Mouse (Mus musculus): ENCODE results near the gene Ppox. TPM values are rescaled to one million over a fixed set of nuclear protein-coding genes. Genes with fewer than 3 reads are reported as not detected.

Gene Ppox
- polyA plus RNA-seq, 1 experiment from 2014 or later = 64.9 TPM

- Histone ChIP-seq H3K27me3 (no peaks in the 10 kb centered on the region), H3K4me1 (peaks cover 22% of the 10 kb centered on the region), H3K4me3 (peak overlapping the region; percentile 28; the same call in 1 of the 2 replicates), H3K4me2 (peak overlapping the region; percentile 59), H3K27ac (peak overlapping the region; percentile 93), H3K9ac (no peak overlapping the region), H3K36me3 (peaks cover 19% of the 10 kb centered on the region), H3K9me3 (no peaks in the 10 kb centered on the region)
- peak; percentile 79 for ATAC-seq (ENCODE audit: insufficient number of reproducible peaks, insufficient read depth, low FRiP score, low TSS enrichment, low read depth)
- 4% methylated on average over 2 of the region's 2 CpGs for WGBS
Measured at GRCm38 (mm10) chr1:171263185-171263611, 17.8 kb downstream of the Ppox start.

GRCm38 (mm10) chr1:171262594-171263130, 18.3 kb downstream of the Ppox start:
- 2% methylated on average over 8 of the region's 8 CpGs for WGBS
- peaks cover 26% of the 10 kb centered on the region for H3K4me1 ChIP-seq
- H3K27ac ChIP-seq = peak overlapping the region; percentile 93
- peak overlapping the region; percentile 28 for H3K4me3 ChIP-seq
- H3K9ac ChIP-seq = 0 out of 2 replicates have a peak overlapping the region, but pooled peaks have one; percentile 46
- H3K9me3 ChIP-seq = no peaks in the 10 kb centered on the region
- peak overlapping the region; percentile 59 for H3K4me2 ChIP-seq
- H3K27me3 ChIP-seq = no peaks in the 10 kb centered on the region
- peaks cover 24% of the 10 kb centered on the region for H3K36me3 ChIP-seq
- peak; percentile 77 for ATAC-seq (ENCODE audit: insufficient number of reproducible peaks, insufficient read depth, low FRiP score, low TSS enrichment, low read depth)

GRCm38 (mm10) chr1:171260316-171260715, 20.7 kb downstream of the Ppox start:
- Histone ChIP-seq H3K4me1 (peaks cover 26% of the 10 kb centered on the region), H3K9ac (no peak overlapping the region), H3K27me3 (no peaks in the 10 kb centered on the region), H3K9me3 (no peaks in the 10 kb centered on the region), H3K27ac (no peak overlapping the region), H3K36me3 (peaks cover 45% of the 10 kb centered on the region), H3K4me3 (no peak overlapping the region), H3K4me2 (no peak overlapping the region)
- 80% methylated on average over 3 of the region's 3 CpGs for WGBS
- ATAC-seq (ENCODE audit: insufficient number of reproducible peaks, insufficient read depth, low FRiP score, low TSS enrichment, low read depth) = no peak

DNA sequence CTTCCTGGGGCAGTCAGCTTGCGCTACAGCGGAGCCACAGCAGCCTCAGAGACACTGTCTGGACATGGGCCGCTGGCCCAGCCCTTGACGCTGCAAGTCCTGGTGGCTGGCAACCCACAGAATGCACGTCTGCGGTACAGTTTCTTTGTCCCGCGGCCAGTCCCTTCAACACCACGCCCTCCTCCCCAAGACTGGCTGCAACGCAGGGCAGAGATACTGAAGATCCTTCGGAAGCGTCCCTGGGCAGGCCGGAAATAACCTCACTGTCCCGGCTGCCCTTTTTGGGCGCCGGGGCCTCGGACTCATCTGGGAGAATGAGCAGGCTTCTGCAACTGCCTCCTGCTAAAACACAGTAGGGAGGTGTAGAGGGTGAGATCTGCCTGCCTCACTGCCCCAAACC, 22.1 kb downstream of the Ppox start:
- Histone ChIP-seq H3K36me3 (peaks cover 56% of the 10 kb centered on the region), H3K4me1 (peaks cover 27% of the 10 kb centered on the region), H3K4me2 (no peak overlapping the region), H3K27me3 (no peaks in the 10 kb centered on the region), H3K9ac (no peak overlapping the region), H3K9me3 (no peaks in the 10 kb centered on the region), H3K4me3 (no peak overlapping the region), H3K27ac (no peak overlapping the region)
- 88% methylated on average over 17 of the region's 17 CpGs for WGBS
- no peak for ATAC-seq (ENCODE audit: insufficient number of reproducible peaks, insufficient read depth, low FRiP score, low TSS enrichment, low read depth)

GRCm38 (mm10) chr1:171257781-171258180, 23.2 kb downstream of the Ppox start:
- Histone ChIP-seq H3K36me3 (peaks cover 67% of the 10 kb centered on the region), H3K4me3 (no peak overlapping the region), H3K4me2 (no peak overlapping the region), H3K9me3 (no peaks in the 10 kb centered on the region), H3K4me1 (peaks cover 32% of the 10 kb centered on the region), H3K27me3 (no peaks in the 10 kb centered on the region), H3K9ac (no peak overlapping the region), H3K27ac (no peak overlapping the region)
- whole genome bisulfite sequencing = 86% methylated on average over 9 of the region's 9 CpGs
- no peak for ATAC-seq (ENCODE audit: insufficient number of reproducible peaks, insufficient read depth, low FRiP score, low TSS enrichment, low read depth)

- no peak overlapping the region for H3K4me2 ChIP-seq
- 72% methylated on average over 15 of the region's 15 CpGs for WGBS
- H3K9ac ChIP-seq = no peak overlapping the region
- no peak overlapping the region for H3K27ac ChIP-seq
- H3K4me1 ChIP-seq = peaks cover 32% of the 10 kb centered on the region
- H3K9me3 ChIP-seq = no peaks in the 10 kb centered on the region
- ATAC-seq (ENCODE audit: insufficient number of reproducible peaks, insufficient read depth, low FRiP score, low TSS enrichment, low read depth) = no peak
- H3K4me3 ChIP-seq = no peak overlapping the region
- H3K36me3 ChIP-seq = peaks cover 67% of the 10 kb centered on the region
- H3K27me3 ChIP-seq = no peaks in the 10 kb centered on the region
Measured at GRCm38 (mm10) chr1:171256937-171257548, 23.9 kb downstream of the Ppox start.

GRCm38 (mm10) chr1:171256095-171256818, 24.7 kb downstream of the Ppox start:
- H3K9me3 ChIP-seq = no peaks in the 10 kb centered on the region
- peaks cover 34% of the 10 kb centered on the region for H3K4me1 ChIP-seq
- no peak overlapping the region for H3K9ac ChIP-seq
- H3K4me3 ChIP-seq = no peak overlapping the region
- no peak overlapping the region for H3K4me2 ChIP-seq
- WGBS = 90% methylated on average over 24 of the region's 24 CpGs
- no peak overlapping the region for H3K27ac ChIP-seq
- no peak for ATAC-seq (ENCODE audit: insufficient number of reproducible peaks, insufficient read depth, low FRiP score, low TSS enrichment, low read depth)
- H3K36me3 ChIP-seq = peaks cover 67% of the 10 kb centered on the region
- no peaks in the 10 kb centered on the region for H3K27me3 ChIP-seq

DNA sequence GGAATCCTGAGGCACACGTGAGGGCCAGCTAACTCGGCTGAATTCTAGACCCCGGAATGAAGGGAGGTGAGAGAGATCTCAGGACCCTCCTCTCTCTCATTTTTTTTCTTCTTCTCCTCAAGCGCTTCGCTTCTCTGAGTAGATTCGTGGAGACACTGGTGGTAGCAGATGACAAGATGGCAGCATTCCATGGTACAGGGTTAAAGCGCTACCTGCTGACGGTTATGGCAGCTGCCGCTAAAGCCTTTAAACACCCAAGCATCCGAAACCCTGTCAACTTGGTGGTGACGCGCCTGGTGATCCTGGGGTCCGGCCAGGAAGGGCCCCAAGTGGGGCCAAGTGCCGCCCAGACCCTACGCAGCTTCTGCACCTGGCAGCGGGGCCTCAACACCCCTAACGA, 28.6 kb downstream of the Ppox start:
- Histone ChIP-seq H3K27ac (peak overlapping the region; percentile 96), H3K4me2 (peak overlapping the region; percentile 84), H3K4me1 (peaks cover 65% of the 10 kb centered on the region), H3K9me3 (no peaks in the 10 kb centered on the region), H3K27me3 (no peaks in the 10 kb centered on the region), H3K36me3 (peaks cover 41% of the 10 kb centered on the region), H3K4me3 (peak overlapping the region; percentile 52), H3K9ac (peak overlapping the region; percentile 73)
- no peak for ATAC-seq (ENCODE audit: insufficient number of reproducible peaks, insufficient read depth, low FRiP score, low TSS enrichment, low read depth)
- 33% methylated on average over 17 of the region's 17 CpGs for WGBS

- peak overlapping the region; percentile 96 for H3K27ac ChIP-seq
- H3K4me3 ChIP-seq = peak overlapping the region; percentile 52
- 2% methylated on average over 13 of the region's 13 CpGs for whole genome bisulfite sequencing
- peaks cover 36% of the 10 kb centered on the region for H3K36me3 ChIP-seq
- H3K4me2 ChIP-seq = peak overlapping the region; percentile 84
- H3K9me3 ChIP-seq = no peaks in the 10 kb centered on the region
- peak; percentile 50 for ATAC-seq (ENCODE audit: insufficient number of reproducible peaks, insufficient read depth, low FRiP score, low TSS enrichment, low read depth)
- no peaks in the 10 kb centered on the region for H3K27me3 ChIP-seq
- peak overlapping the region; percentile 73 for H3K9ac ChIP-seq
- H3K4me1 ChIP-seq = peaks cover 67% of the 10 kb centered on the region
Measured at GRCm38 (mm10) chr1:171251594-171252324, 29.2 kb downstream of the Ppox start.

- Histone ChIP-seq H3K4me2 (peak within 1 kb of the TSS; percentile 84), H3K9ac (peak within 1 kb of the TSS; percentile 73), H3K36me3 (peaks cover 28% of the 10 kb centered on the region), H3K27me3 (no peaks in the 10 kb centered on the region), H3K4me1 (peaks cover 72% of the 10 kb centered on the region), H3K4me3 (peak within 1 kb of the TSS; percentile 52), H3K9me3 (no peaks in the 10 kb centered on the region), H3K27ac (peak within 1 kb of the TSS; percentile 96)
- ATAC-seq (ENCODE audit: insufficient number of reproducible peaks, insufficient read depth, low FRiP score, low TSS enrichment, low read depth) = no peak
- WGBS = 5% methylated on average over 26 of the region's 26 CpGs
Measured at GRCm38 (mm10) chr1:171250680-171251593, 30.0 kb downstream of the Ppox start, which contains the start of gene Ndufs2. Gene Ndufs2, minus strand, starts transcription at chr1:171251388.

Data from embryonic facial prominence, embryonic 13.5 days (tissue).